Mouse (Mus musculus) myocyte (in vitro differentiated cells): ENCODE measurements around the gene Alox12b. TPM values are rescaled to one million over a fixed set of nuclear protein-coding genes. Genes with fewer than 3 reads are reported as not detected.

Experiments used
- H3K27me3 ChIP-seq: one replicate; pipeline ENCODE4 v1.6.1; 2011; ENCODE audit not compliant: control insufficient read depth, insufficient read depth, insufficient read length
- H3K36me3 ChIP-seq: one replicate; pipeline ENCODE4 v1.6.1; 2011; ENCODE audit not compliant: control insufficient read depth, insufficient read depth
- H3K4me2 ChIP-seq: one replicate; pipeline ENCODE4 v1.6.1; 2011; ENCODE audit warnings: low read depth, control low read depth
- H3K4me3 ChIP-seq: one replicate; pipeline ENCODE4 v1.5.1; 2011; ENCODE audit warnings: mild to moderate bottlenecking, control low read depth, moderate library complexity
- H3K79me2 ChIP-seq: one replicate; pipeline ENCODE4 v1.6.1; 2011; ENCODE audit not compliant: control insufficient read depth, insufficient read depth
- H3ac ChIP-seq: one replicate; pipeline ENCODE4 v1.6.1; 2011; ENCODE audit not compliant: control insufficient read depth, insufficient read length
- CEBPB ChIP-seq: IDR thresholded peaks from 2 replicates; pipeline ENCODE4 v1.6.1; 2011; ENCODE audit warnings: mild to moderate bottlenecking, moderate library complexity; ENCODE audit not compliant: poor library complexity, insufficient read depth, severe bottlenecking
- E2F4 ChIP-seq: IDR thresholded peaks from one replicate; pipeline ENCODE4 v1.6.1; 2011; ENCODE audit warnings: mild to moderate bottlenecking, control low read depth, moderate library complexity; ENCODE audit not compliant: insufficient read depth
- MAX ChIP-seq: IDR thresholded peaks from one replicate; pipeline ENCODE4 v1.6.1; 2011; ENCODE audit warnings: low read depth, mild to moderate bottlenecking, control low read depth
- MYOD1 ChIP-seq, 3 experiments: IDR thresholded peaks; one replicate each; pipeline ENCODE4 v1.6.1; 2011; ENCODE audit warnings: control low read depth in 2 of 3, low read depth in 2 of 3, mild to moderate bottlenecking in 2 of 3, moderate library complexity in 1 of 3; ENCODE audit not compliant: insufficient read length in 2 of 3, control insufficient read depth in 1 of 3
- MYOG ChIP-seq, 3 experiments: IDR thresholded peaks; one replicate each; pipeline ENCODE4 v1.6.1; 2011; ENCODE audit warnings: control low read depth in 2 of 3, low read depth in 2 of 3, mild to moderate bottlenecking in 2 of 3; ENCODE audit not compliant: insufficient read length in 2 of 3, control insufficient read depth in 1 of 3, insufficient read depth in 1 of 3
- POLR2A ChIP-seq: IDR thresholded peaks from one replicate; pipeline ENCODE4 v1.6.1; 2011; ENCODE audit warnings: low read depth, mild to moderate bottlenecking, control low read depth, moderate library complexity; ENCODE audit not compliant: insufficient read length
- POLR2AphosphoS2 ChIP-seq: IDR thresholded peaks from one replicate; pipeline ENCODE4 v1.6.1; 2011; ENCODE audit warnings: low read depth, control low read depth; ENCODE audit not compliant: insufficient read length
- REST ChIP-seq: IDR thresholded peaks from one replicate; pipeline ENCODE4 v1.6.1; 2011; ENCODE audit warnings: mild to moderate bottlenecking, control low read depth, moderate library complexity; ENCODE audit not compliant: insufficient read depth, insufficient read length
- SRF ChIP-seq: IDR thresholded peaks from one replicate; pipeline ENCODE4 v1.6.1; 2011; ENCODE audit warnings: low read depth; ENCODE audit not compliant: control insufficient read depth, insufficient read length
- TCF12 ChIP-seq: IDR thresholded peaks from one replicate; pipeline ENCODE4 v1.6.1; 2011; ENCODE audit warnings: mild to moderate bottlenecking, control low read depth; ENCODE audit not compliant: poor library complexity, insufficient read depth, severe bottlenecking
- TCF3 ChIP-seq: IDR thresholded peaks from one replicate; pipeline ENCODE4 v1.6.1; 2011; ENCODE audit warnings: low read depth, control low read depth; ENCODE audit not compliant: insufficient read length
- USF1 ChIP-seq: IDR thresholded peaks from one replicate; pipeline ENCODE4 v1.6.1; 2011; ENCODE audit warnings: low read depth, mild to moderate bottlenecking, control low read depth, moderate library complexity
- polyA plus RNA-seq: library from polyadenylated mRNA; unstranded; fragments of >200 nt; fragmentation: generic; extraction: Trizol; gene quantifications from one replicate; pipeline ENCODE4 v1.2.1, GENCODE M21; 2012; ENCODE audit warnings: missing spikeins

Gene Alox12b
- polyA plus RNA-seq, 1 experiment: not detected

GRCm38 (mm10) chr11:69151004-69151403 lies 5.8 kb upstream of the Alox12b start:
- H3K36me3 ChIP-seq: no peaks in the 10 kb centered on the region
- H3ac ChIP-seq: no peak overlapping the region
- no peak for TF ChIP-seq USF1
- no peak for TF ChIP-seq MYOG (IDR thresholded peaks at IDR 0.05; ENCODE audit: control insufficient read depth in 1 of 3, insufficient read depth in 1 of 3, insufficient read length in 2 of 3, low read depth in 2 of 3)
- no peak for TF ChIP-seq MYOD1 (IDR thresholded peaks at IDR 0.05; ENCODE audit: control insufficient read depth in 1 of 3, insufficient read length in 2 of 3, low read depth in 2 of 3)
- TF ChIP-seq CEBPB: no peak
- TF ChIP-seq MAX: no peak
- TF ChIP-seq E2F4: no peak
- no peak for TF ChIP-seq SRF
- no peak for TF ChIP-seq TCF3
- TF ChIP-seq TCF12: no peak
- no peak for TF ChIP-seq REST
- no peak for TF ChIP-seq POLR2AphosphoS2
- no peak for TF ChIP-seq POLR2A
- H3K79me2 ChIP-seq: no peaks in the 10 kb centered on the region
- peaks cover 19% of the 10 kb centered on the region for H3K27me3 ChIP-seq
- peak overlapping the region; percentile 47 for H3K4me2 ChIP-seq
- H3K4me3 ChIP-seq: no peak overlapping the region

- H3K4me3 ChIP-seq: no peak overlapping the region
- peaks cover 43% of the 10 kb centered on the region for H3K27me3 ChIP-seq
- H3ac ChIP-seq: no peak overlapping the region
- H3K79me2 ChIP-seq: no peaks in the 10 kb centered on the region
- no peaks in the 10 kb centered on the region for H3K36me3 ChIP-seq
- no peak overlapping the region for H3K4me2 ChIP-seq
- no peak for TF ChIP-seq POLR2AphosphoS2
- no peak for TF ChIP-seq POLR2A
- TF ChIP-seq TCF12: no peak
- TF ChIP-seq CEBPB: no peak
Observed at GRCm38 (mm10) chr11:69153831-69154230, 3.0 kb upstream of the Alox12b start.

GRCm38 (mm10) chr11:69155351-69155750 lies 1.4 kb upstream of the Alox12b start:
- H3K4me2 ChIP-seq: no peak overlapping the region
- TF ChIP-seq REST: no peak
- TF ChIP-seq E2F4: no peak
- no peak for TF ChIP-seq TCF3
- TF ChIP-seq USF1: no peak
- TF ChIP-seq SRF: no peak
- no peak for TF ChIP-seq TCF12
- H3K36me3 ChIP-seq: no peaks in the 10 kb centered on the region
- H3ac ChIP-seq: no peak overlapping the region
- no peaks in the 10 kb centered on the region for H3K79me2 ChIP-seq
- H3K4me3 ChIP-seq: no peak overlapping the region
- H3K27me3 ChIP-seq: peaks cover 33% of the 10 kb centered on the region

GRCm38 (mm10) chr11:69169313-69169712 lies 12.5 kb downstream of the Alox12b start:
- Histone ChIP-seq H3ac (no peak overlapping the region), H3K36me3 (no peaks in the 10 kb centered on the region), H3K79me2 (no peaks in the 10 kb centered on the region), H3K4me3 (no peak overlapping the region), H3K27me3 (peaks cover 20% of the 10 kb centered on the region), H3K4me2 (no peak overlapping the region)
- TF ChIP-seq E2F4: no peak
- TF ChIP-seq POLR2AphosphoS2: no peak
- TF ChIP-seq SRF: no peak
- no peak for TF ChIP-seq TCF12
- no peak for TF ChIP-seq MYOG (IDR thresholded peaks at IDR 0.05; ENCODE audit: control insufficient read depth in 1 of 3, insufficient read depth in 1 of 3, insufficient read length in 2 of 3, low read depth in 2 of 3)
- no peak for TF ChIP-seq TCF3
- TF ChIP-seq USF1: no peak
- no peak for TF ChIP-seq REST
- no peak for TF ChIP-seq POLR2A
- no peak for TF ChIP-seq MAX
- no peak for TF ChIP-seq MYOD1 (IDR thresholded peaks at IDR 0.05; ENCODE audit: control insufficient read depth in 1 of 3, insufficient read length in 2 of 3, low read depth in 2 of 3)
- TF ChIP-seq CEBPB: no peak

- TF ChIP-seq MYOD1 (IDR thresholded peaks at IDR 0.05; ENCODE audit: control insufficient read depth in 1 of 3, insufficient read length in 2 of 3, low read depth in 2 of 3): peak in 2 of 3 experiments; percentile 23 to 46
- peak in 1 of 3 experiments; percentile 3 for TF ChIP-seq MYOG (IDR thresholded peaks at IDR 0.05; ENCODE audit: control insufficient read depth in 1 of 3, insufficient read depth in 1 of 3, insufficient read length in 2 of 3, low read depth in 2 of 3)
- no peak for TF ChIP-seq TCF3
- no peak for TF ChIP-seq POLR2AphosphoS2
- TF ChIP-seq POLR2A: no peak
- TF ChIP-seq MAX: no peak
- no peak for TF ChIP-seq E2F4
- TF ChIP-seq USF1: no peak
- no peak for TF ChIP-seq TCF12
- no peaks in the 10 kb centered on the region for H3K36me3 ChIP-seq
- no peak overlapping the region for H3K4me2 ChIP-seq
- H3ac ChIP-seq: no peak overlapping the region
- no peak overlapping the region for H3K4me3 ChIP-seq
- H3K79me2 ChIP-seq: no peaks in the 10 kb centered on the region
- peaks cover 4% of the 10 kb centered on the region for H3K27me3 ChIP-seq
Observed at GRCm38 (mm10) chr11:69171626-69172025, 14.8 kb downstream of the Alox12b start.
